Mouse (Mus musculus) kidney, adult 9 months (tissue): ENCODE data around the gene Bcas3.
"Not testable (repeated sequence)": the region's sequence is repeated elsewhere in the genome, so short reads cannot be mapped to it uniquely, and the experiment has no call there.

Source experiments
- DNase-seq: peaks from one replicate; pipeline ENCODE4 v3.0.0; 2022

Gene Bcas3

GRCm38 (mm10) chr11:85485197-85485940, 132.4 kb downstream of the Bcas3 start:
- DNase-seq, result no peak

DNA sequence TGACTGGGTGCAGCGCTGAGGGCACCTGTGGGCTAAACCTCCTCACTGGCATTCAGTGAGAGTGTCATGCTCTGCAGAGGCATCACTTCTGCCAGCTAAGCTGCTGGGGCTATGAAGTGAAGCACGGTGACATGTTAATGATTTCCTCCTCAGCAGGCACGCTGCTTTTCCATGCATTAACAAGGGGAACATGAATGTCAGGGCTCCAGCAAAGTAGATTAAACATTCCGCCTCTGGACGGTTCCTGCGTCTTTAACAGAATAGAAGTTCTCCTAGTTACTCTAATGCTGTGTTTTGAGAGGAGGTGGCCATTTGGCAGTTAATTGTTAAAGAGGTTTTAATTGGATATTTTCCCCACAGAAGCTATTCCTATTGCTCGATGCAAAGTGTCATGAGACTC, 134.5 kb downstream of the Bcas3 start:
- DNase-seq, result no peak

DNA sequence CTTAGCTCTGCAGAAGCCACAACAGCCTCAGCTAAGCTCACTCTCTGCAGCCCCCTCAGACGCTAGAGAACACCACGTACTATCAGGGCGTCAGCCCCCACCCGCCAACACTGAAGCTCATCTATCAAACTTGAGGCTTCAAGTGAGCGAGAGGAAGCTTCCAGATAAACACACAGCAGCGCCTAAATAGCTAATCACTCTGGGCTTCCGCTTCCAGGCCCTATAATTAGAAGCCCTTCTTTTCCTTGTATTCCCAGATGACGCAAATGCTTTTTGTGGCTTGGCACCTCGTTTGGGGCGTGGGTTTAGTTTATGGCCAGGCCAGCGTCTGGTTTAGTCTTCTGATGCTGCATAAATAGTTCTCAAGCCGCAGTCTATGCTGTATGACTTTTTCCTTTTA, 139.3 kb downstream of the Bcas3 start:
- DNase-seq, result peak; percentile 83

DNA sequence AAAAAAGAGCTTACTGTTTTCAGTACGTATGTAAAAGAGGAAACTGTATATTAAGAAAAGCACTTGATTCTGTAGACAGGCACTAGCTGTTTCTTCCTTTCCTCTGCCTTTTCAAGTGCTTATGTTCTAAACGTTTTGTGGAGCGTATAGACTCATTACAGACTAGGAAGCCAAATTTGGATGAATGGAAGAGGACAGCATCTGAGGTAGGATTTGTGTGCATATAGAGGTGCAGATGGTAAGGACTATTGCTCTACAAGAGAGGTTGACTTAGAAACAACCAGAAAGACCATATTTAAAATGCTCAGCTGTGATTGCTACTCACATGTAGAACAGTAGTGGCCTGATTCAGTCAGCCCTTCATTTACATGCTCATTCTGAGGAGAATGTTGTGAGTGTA, 139.7 kb downstream of the Bcas3 start:
- no peak for DNase-seq

DNA sequence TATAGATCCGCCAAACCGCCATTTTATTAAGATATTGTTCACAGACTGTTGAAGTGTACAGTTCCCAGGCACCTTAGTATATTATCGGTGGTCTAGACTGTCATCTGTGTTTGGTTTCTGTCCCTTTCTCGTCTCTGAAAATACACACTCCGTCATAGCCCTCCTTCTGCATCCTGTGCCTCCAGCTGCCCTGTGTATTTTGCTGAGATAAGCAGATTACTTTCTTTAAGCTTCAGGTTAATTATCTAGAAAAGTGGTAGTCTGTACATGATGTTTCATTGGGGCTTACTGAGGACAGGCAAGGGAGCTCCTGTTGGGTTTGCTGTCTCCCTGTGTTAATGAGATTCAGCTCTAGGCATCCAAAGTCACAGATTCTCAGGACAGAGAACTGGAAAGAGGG, 146.6 kb downstream of the Bcas3 start:
- no peak for DNase-seq

DNA sequence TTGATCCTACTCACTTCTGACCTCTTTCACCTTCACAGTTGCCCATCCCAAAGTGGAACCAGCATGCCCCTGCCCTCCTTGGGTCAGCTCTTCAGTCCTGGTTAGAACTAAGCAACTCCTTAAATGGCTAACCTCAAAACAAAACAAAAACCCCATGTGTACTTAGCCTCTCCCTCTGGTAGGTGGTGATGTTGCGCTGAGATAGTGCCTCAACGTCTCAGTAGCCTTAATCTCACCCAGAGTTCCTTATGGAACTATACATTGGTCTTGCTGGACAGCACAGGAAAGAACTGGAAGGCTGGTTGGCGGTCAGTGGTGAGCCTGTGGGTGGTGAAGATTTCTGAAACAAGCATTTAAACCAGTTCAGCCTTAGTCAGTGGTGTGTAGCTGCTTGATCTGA, 149.1 kb downstream of the Bcas3 start:
- no peak for DNase-seq

DNA sequence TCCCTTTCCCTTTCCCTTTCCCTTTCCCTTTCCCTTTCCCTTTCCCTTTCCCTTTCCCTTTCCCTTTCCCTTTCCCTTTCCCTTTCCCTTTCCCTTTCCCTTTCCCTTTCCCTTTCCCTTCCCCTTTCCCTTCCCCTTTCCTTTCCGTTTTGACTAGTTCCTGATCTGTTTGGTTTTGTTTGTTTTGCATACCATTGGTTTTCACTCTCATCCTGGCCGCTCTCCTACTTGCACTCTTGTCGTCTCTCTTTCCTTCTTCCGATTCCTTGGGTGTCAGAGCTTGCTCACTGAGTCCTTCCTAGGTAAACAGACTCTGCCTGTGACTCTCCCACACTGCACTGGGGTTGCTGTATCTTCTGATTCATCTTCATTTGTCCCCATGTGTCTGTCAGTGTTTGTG, 151.8 kb downstream of the Bcas3 start:
- not testable (repeated sequence) for DNase-seq

DNA sequence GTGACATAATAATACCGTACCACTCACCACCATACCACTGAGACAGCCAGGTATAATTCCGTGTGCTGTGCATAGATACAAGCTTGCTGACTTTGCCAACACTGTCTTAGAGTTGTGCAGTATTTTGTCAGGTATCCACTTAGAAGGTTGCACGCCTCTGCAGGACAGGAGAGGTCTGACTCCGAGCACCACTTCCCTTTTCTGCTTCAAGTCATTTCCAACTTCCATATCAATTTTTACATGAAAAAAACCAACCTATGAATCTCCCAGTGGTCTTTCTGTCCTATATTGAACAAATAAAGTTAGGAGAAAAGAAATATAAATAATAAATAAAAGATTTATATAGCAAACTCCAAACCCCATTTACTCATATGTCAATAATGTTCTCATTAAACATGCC, 152.8 kb downstream of the Bcas3 start:
- no peak for DNase-seq

DNA sequence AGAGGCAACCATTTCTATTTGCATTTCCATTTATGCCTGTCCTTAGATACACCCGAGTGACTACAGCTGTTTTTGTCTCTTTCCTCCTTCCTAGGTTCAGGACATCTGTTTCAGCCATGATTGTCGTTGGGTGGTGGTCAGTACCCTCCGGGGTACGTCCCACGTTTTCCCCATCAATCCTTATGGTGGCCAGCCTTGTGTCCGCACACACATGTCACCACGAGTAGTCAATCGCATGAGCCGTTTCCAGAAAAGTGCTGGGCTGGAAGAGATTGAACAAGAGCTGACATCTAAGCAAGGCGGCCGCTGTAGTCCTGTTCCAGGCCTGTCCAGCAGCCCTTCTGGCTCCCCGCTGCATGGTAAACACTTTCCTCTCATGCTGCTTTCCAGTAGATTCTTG, 156.4 kb downstream of the Bcas3 start:
- no peak for DNase-seq

DNA sequence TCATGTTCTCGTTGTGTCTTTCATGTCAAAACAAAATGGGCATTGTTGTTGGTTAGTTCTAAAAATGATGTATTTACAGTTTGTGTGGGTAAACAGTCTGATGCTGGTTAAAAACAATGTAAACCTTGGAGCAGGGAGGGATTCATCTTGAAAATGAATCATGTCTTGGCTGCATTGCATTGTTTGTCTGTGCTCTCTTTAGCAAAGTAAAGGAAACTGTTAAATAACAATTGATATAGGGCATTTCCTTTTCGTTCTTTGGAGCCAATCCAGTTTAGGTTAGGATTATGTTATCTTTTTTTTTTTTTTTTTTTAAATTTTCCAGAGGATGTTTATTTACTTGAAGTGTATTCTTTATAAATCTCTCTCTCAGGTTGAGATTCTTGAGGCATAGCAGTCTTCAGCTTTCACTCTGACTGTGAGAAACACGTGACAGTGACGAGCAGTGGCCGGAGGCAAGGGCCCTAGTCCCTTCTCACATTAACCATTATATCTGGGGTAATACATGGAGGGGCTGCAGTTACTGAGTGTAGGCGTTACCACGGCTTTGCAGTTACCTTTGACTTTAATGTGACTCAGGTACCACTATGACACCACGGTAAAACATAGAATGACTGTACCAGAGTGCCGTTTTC, 158.4 kb downstream of the Bcas3 start:
- DNase-seq, result no peak

- DNase-seq, result no peak
Measured at GRCm38 (mm10) chr11:85516724-85517123, 163.8 kb downstream of the Bcas3 start.

GRCm38 (mm10) chr11:85518025-85518756, 165.2 kb downstream of the Bcas3 start:
- peak; percentile 59 for DNase-seq

- DNase-seq, result peak; percentile 13
Measured at GRCm38 (mm10) chr11:85520236-85520635, 167.3 kb downstream of the Bcas3 start.

DNA sequence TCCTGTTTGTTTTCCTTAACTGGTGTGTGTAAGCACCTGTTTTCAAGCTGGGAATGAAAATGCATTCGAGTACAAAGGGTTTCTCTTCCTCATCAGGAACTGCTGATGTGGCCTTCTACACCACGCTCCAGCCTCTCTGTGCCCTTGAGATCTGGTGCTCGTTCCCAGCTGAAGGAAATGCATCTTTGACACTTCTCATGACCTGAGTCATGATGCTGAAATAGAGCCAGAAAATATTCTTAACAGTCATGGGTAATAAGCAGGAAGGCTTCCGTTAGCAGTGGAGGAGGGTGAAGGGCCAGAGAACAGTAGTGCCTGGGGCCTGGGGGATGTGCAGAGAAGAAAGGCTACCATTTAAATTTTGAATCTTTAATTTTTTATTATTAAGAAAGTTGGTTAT, 168.0 kb downstream of the Bcas3 start:
- DNase-seq, result peak; percentile 77

DNA sequence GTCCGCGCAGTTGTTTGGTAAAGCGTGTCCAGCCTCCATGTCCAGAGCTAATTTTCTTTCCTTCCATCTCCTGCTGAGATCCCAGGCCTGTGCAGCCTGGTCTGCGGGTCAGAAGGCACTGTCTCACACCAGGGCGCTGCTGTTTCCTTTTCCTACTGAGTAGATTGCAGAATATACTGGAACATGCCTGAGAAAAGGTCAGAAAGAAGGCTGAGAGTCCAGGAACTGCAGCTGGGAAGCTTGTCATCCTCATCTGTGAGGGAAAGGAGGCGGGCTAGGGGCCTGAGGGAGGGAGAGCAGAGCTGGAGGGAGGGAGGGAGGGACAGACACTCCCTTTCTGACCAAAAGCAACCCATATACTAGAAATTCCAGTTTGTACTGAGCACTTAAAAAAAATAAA, 170.7 kb downstream of the Bcas3 start:
- DNase-seq, result peak; percentile 46

- DNase-seq, result peak; percentile 77
Measured at GRCm38 (mm10) chr11:85524186-85524585, 171.2 kb downstream of the Bcas3 start.

- DNase-seq, result peak; percentile 80
Measured at GRCm38 (mm10) chr11:85524841-85525500, 172.0 kb downstream of the Bcas3 start.

DNA sequence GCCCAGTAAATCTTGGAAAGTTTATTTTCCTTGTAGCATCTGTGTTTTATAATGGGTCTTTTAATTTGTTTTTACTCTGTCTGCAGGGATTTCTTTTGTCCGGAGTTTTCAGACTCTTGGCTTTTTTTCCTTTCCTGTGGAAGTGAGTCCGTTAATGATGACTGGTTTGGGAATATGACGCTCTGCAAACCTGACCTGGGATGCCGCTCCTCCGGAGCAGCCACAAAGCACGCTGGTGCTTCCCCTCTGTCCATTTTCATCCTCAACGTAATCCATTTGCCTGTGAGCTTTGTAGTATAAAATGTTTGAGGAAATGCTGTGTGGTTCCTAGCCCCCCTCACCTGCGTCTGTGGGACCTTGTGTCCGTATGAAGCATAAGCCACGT, 172.5 kb downstream of the Bcas3 start:
- DNase-seq, result no peak

DNA sequence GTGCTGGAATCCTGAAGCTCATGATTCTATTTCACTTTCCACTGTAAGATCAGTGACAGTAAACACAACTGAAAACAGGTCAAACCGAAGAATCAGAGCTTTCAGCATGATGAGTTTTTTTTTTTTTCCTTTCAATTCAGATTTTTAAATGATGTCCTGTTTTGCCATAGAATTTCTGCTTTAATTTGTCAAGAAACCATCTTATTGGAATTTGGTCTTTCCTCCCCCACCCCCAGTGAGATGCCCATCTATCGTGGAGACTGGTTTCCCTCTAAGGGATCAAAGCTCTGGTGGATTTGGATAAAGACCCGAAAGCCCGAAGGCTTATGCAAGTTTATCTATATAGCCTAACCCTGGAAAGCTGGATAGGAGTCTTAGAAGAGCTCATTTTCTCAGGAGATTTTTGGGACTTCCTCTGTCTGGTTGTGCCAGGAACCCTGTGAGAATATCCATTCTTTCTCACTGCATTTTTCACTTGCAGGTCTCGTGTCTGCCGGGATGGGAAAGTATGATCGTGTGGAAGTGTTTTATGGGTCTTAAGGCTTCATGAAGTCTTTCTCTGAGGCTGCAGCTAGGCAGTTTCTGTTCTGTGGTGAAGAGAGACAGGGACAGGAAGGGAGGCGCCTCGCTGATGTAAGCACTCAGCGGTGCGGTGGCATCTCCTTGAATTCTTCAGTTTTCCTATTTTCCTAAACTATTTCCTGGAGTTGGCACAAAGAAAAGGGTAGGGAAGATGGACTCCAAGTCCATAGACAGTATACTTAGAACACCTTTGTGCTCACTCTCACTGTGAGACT, 173.2 kb downstream of the Bcas3 start:
- peak; percentile 22 for DNase-seq

- DNase-seq, result no peak
Measured at GRCm38 (mm10) chr11:85527261-85527660, 174.3 kb downstream of the Bcas3 start.

- no peak for DNase-seq
Measured at GRCm38 (mm10) chr11:85529531-85530285, 176.7 kb downstream of the Bcas3 start.

DNA sequence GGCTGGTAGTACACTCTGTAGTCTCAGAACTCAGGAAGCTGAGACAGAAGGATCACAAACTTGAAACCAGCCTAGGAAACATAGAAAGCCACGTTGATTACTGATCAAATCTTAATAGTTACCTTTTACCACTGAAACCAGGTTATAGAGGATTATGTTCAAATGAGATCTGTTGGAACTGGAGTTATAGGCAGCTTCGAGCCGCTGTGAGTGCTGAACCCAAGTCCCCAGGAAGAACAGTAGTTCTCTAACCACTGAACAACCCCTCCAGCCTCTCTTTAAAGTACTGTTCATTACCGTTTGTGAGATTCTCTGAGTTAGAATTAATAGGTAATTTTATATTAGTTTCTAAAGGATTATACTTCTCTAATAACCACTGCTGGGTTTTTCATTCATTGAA, 188.0 kb downstream of the Bcas3 start:
- no peak for DNase-seq
